Mouse (Mus musculus) A20 (cell line): Measurements from ENCODE around the gene Npr1.

ENCODE experiments used
- DNase-seq: peaks from one replicate; pipeline ENCODE4 v3.0.0-alpha.2; 2011; ENCODE audit warnings: low read depth, low spot score

Gene Npr1

DNA sequence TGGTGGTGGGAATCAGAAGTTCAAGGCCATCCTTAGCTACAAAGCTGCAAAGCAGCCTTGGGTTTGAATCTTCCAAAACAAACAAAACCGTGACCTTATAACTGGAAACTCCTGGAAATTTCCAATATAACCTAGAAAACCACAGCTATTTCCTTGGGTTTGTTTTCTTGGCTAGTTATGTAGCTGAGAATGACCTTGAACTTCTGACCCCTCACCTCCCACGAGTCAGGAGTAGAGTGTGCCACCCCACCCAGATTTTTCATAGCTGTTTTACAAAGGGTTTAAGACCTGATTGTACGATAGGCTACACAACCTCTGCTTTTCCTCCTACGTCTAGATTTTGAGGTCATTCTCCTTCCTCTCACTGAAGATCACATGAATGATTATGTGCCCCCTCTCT is 28.5 kb downstream of the Npr1 start:
- DNase-seq, result no peak

DNA sequence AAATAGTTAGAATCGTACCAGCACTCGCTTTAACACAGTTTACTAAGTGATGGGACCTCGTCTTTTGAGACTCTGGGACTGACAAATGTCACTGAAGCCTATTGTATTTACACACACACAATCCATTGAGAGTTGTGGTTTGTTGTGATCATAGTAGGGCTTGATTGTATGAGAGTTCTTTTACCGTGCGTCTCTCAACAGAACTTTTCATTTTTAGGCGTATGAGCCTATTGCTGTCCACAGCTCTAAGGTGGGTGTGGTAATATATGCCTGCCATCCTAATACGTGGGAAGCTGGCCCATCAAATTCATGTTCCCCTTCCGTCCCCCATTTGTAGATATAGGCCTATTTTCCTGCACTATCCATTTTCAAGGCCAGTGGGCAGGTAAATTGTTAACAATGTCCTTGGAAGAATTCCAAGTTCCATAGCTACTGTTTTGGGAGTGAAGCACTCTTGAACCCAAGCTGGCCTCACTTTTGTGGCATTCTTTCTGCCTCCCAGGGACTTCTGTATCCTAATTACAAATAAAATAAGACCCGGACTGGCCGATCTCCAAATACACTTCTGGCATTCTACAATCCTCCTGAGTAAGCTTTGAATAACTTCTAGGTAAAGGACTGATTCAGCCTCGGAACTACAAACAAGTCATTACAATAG is 31.5 kb downstream of the Npr1 start:
- no peak for DNase-seq

DNA sequence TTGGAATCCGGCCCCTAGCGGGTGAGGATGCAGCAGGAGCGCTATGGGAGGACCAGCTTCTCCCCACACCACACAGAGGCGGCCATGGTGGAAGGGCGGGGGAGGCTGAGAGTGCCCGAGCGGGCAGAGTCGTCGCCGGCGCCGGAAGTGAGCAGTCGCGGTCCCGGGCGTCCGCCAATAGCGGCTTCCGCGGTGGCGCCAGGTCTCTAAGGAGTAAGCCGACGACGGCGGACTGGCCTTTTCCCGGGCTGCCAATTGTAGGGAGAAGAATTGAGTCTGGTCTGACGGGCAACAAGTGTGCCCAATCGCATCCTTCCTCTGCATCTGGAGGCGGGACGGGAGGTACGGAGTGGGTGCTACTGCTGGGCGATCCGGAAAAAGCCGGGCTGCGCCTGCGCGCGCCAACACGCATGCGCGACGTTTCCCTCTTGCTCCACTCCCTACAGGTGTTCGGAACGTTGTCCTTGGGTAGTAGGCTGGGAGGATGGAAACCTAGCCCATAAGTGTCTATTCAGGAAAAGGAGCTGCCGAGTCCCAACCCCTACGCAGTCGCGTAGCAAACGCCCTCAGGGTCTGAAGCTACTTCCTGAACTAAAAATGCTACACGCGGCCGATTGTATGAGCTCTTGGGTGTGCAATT is 32.2 kb downstream of the Npr1 start, which contains the start of gene Ints3:
TSS of gene Ints3 (minus strand) at position 242 of the 640 bp plus-strand sequence.
- DNase-seq, result peak; percentile 99

DNA sequence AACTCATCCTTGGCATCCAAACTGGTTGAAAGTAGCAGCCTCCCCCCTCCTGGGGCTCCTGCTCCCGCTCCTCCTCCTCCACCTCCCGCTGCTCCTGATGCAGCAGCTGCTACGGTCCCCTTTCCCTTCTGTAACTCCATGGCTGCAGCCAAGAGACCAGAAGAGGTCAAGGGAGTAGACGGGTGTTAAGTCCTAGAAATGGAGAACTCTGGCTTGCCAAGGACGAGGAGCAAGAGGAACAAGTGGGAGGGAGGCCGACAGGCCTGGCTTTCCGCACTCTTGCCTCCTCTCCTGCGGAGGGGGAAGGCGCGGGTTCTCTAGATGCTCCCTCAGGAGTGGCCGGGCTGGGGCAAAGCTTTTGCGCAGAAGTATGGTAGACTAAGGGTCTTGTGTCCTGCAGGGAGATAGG is 32.9 kb downstream of the Npr1 start:
- DNase-seq, result no peak

DNA sequence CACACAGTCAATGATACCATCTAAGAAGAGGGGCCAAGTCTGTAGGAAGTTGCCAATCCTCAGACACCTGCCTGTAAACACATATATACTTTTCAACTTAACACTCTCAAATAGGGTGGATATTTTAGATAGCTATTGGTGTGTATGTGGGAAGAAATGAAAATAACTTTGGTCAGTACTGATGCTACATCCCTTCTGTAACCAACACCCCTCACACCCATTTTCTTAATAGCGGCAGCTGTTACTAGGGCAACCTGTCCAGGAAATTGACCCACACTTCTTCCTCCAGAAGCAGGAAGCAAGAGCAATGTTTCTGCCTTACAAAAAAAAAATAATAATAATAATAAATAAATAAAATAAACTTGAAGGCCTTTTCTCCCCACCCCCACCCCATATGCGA is 33.3 kb downstream of the Npr1 start:
- DNase-seq, result peak; percentile 55

DNA sequence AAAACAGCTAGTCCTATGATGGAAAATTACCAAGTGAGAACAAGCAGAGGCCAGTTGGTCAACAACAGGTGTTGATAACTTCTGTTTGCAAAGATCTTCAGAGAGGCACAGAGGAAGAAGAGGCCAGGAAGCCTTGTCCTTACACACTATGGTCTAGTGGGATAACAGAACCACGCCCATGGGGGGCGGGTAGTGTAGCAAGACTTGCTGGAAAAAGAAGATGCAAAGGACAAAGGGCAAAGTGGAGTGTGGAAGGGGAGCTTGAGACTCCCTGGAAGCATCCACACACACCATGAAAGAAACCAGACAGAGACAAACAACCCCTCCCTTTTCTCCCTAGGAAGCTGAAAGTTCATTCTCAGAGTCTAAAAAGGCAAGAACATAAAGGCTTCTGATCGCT is 36.1 kb downstream of the Npr1 start:
- no peak for DNase-seq

DNA sequence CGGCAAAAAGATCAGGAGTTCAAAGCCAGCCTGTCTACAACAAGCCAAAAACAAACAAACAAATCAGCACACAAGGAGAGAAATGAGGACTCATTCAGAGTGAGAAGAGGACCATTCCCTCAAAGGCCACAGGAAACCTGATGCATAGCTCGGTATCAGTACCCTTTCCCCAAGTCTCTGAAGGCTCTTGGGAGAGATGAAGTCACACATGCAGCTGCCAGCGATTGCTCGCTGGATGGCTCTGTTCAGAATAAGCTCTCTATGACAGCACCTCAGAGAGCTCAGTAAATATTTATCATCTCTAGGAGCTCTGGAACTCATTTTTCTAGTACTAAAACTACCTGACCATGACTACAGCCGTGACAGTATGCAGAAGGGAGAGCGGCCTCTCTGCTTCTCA is 37.5 kb downstream of the Npr1 start:
- no peak for DNase-seq

DNA sequence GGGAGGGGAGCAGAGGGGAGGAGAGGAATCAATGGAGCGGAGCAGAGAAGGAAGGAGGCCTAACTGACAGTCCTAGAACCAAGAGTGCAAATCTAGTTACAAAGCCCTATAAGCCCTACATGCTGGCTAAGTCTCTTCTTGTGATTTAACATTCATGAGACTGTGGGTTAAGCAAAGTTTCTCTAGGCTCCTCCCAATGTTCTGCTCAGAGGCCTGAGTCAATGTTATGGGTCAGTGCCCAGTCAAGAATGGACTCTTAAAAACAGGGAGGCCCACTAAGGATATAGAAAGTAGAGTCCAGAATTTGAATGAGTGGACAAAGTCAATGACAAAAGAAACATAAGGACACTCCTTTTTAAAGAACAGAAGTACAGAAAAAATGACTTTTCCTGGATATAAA is 38.1 kb downstream of the Npr1 start:
- DNase-seq, result no peak

DNA sequence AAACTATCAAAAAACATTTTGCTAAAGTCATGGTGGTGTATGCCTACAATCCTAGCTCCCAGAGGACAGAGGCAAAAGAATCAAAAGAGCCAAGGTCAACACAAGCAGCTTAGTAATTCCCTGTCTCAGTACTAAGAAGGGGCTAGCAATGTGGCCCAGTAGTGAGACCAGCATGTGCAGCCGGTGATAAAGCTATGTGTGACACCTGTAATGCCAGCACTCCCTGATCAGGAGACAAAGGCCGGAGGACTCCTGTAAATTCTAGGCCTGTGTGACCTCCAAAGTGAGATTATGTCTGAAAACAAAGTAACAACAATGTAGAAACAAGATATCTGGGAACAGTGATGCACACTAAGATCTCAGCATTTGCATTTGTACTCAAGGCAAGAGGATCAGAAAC is 40.2 kb downstream of the Npr1 start:
- DNase-seq, result no peak

DNA sequence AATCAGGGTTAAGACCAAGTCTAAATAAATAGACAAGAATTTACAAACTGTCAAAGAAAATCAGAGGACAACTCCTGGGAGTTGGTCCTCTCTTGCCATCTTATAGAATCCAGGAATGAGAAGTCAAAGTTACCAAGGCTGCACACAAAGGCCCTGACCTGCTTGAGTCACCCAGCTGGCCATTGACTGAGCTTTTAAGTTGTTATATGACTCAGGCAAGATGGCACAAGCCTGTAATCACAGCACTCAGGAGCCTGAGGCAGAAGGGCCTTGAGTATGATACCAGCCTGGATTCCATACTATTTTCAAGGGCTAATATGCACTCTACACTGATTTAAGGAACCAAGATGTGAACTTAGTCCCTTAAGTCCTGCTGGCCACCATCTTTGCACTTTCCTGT is 42.1 kb downstream of the Npr1 start:
- no peak for DNase-seq

DNA sequence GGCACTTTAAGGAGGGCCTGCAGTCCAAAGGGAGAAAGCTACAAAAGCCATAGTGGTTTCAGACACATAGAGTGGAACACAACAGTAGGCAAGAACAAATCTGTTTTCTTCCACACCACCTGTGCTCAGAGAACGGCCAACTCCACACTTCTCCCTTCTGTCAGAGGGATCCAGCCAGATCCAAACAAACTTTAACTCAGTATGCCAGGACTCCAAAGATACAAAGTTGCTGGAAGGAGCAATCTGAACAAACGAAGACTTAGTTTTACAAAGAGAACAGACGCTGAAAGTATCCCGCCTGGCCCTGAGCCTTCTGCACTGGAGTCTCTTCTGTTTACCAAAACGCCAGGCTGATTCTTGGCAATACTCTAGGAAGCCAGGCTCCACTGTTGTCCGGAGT is 45.0 kb downstream of the Npr1 start:
- DNase-seq, result no peak

DNA sequence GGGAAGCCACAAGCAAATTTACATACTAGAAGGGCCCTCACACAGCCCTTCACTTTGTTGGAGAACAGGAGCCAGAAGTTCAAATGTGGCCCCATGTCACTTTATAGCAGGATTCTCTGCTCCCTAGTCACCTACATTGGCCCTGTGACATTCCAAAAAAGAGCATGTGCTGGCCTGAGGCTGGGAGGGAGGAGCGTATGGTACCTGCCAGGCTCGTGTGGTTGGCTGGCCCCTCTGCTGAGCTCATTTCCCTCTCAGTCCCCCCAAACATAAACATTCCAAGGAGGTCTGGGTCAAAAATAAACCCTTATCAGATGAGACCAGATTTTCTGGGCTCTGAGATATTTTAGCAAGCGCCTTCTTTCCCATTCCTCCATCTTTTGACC is 52.7 kb downstream of the Npr1 start:
- DNase-seq, result no peak

DNA sequence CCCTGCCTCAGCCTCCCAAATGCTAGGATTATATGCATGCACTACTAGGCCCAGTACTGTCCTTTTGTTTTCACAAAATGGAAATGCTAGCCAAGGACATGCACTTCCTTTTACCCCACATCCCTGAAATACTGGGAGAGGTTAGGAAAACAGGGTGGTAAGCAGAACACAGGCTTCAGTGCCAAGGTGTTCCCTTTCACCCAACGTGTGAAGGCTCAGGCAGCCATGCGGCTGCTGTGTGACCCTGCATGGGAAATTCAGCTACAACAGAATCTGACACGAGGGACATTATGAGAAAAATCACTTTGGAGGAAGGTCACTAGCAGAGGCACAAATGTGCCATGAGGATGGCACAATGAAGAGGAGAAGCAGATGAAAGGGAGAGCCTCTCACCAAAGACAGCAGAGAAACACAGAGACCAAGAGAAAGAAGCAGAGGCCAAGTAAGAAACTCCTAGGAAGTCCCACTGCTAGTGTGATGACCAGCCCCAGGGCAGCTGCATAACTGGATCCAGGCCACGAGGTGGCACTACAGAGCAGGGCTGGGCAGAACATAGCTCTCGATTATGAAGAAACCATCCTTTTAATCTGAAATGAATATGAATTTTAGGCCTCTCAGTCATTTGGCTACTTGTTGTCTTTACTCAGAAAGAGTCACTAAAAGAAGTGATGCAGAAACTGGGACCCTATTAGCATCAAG is 53.2 kb downstream of the Npr1 start:
- DNase-seq, result peak; percentile 65

DNA sequence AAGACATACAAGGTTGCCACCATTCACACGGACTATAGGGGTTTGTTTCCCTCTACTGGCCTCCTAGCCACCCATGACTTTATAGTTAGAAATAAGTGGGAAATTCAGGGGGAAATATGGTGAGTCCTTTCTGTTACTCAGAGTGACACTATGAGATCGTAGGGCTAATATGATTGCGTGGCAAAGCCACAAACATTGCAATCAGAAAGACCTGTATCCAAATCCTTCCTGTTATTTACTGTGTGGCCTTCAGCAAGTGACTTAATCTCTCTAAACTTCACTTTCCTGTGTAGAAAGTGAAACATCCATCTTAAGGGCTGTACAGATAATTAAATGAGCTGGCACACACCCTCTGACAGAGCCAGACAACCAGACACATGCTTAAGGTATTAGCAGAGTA is 56.9 kb downstream of the Npr1 start:
- DNase-seq, result no peak

DNA sequence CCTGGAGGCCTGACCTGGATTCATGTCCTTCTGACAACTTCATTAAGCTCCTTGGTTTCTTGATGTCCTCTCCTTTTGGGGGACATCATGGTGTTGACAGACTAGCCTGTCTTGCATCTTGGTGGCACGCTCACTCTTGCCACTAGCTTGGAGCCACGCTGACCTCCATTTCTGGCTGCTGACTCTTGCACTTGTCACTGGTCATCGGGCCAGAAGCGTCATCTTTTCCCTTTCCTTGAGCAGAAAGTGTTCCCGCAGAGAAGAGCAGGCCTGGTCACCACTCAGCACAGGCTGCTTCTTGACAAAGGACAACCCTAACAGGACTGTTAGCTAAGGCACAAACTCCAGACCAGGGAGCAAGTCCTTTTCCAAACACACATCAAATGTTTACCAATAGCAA is 59.3 kb downstream of the Npr1 start:
- DNase-seq, result no peak

DNA sequence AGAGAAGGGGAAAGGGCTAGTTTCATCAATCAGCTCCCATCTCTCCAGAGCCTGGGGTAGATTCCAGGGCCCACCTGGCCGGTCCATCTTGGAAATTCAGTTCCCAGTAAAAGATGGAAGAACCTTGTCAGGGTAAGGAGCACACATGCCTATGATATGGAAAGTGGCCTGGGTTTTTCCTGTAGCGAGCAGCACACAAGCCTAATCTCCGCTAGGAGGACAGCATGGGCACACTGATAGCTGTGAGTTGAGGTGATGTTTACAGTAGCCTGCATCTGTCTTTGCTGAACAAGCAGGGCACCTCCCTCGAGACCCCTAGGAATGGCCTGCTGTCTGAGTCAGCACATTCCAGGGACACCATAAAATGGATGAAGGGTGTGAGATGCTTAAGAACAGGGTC is 61.1 kb downstream of the Npr1 start:
- no peak for DNase-seq

DNA sequence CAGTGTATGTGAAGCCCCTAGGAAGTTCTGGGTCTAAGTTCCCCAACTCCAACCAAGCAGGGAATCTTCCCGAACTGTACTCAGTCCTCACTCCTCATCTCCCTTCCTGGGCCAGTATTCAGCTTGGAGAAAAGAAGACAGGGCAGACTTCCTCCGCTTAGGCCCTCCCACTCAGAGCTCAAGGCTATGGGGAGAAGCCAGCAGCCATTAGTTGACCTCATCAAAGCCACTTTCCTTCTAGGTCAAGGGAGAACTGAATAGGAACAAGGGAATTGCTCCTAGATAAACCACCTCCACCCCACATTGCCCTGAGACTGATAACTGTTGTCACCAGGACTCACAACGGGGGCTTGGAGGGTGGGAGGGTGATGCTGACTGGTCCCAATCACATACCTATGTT is 61.5 kb downstream of the Npr1 start:
- no peak for DNase-seq

DNA sequence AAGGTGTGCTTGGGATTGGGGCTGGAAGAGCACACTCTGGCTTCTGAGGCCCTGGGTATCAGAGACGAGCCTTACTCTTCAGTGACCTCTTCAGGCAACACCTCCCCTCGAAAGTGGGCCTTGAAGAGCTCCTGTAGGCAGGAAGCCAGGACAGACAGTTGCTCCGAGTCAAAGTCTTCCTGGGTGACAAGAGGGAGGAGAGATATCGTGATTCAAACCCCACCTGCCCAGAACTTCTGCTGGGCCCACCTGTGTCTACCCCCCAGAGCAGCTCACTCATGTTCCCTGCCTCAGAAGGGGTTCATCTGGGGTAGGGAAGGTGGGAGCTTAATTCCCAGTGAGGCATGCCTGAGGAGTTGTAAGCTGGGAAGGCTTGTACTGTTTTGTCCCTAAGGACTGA is 64.7 kb downstream of the Npr1 start:
- DNase-seq, result no peak
